Comparison of ENCODE assay signal across 11 mouse cellular contexts in genomic region chr9:22750779-22751545, GRCm38 (mm10).
A peak's percentile ranks its signal among the peaks of the same experiment; 100 is the strongest.
DNase-seq lines count a peak whose midpoint lies in the region.
"Had no signal": no experiment of that assay in that cellular context is flagged by ENCODE, and none has a peak within 500 bp of the region (broad histone marks: within the 10 kb centered on the region; RNA-seq: fewer than 3 reads in every experiment).

No protein-coding gene starts in this region.

- intact Hi-C loops in left cerebral cortex, postnatal 4 days (cut with DNase I): no loop called here
- intact Hi-C loops in left cerebral cortex, postnatal 25 days (cut with DNase I): no loop called here
- intact Hi-C loops in heart, postnatal 25 days (cut with DNase I): no loop called here

- 86% methylated on average over 17 of the region's 17 CpGs for WGBS in forebrain, embryonic 10.5 days

- peaks cover 36% of the 10 kb centered on the region for H3K4me1 ChIP-seq in forebrain, embryonic 10.5 days
- H3K4me1 ChIP-seq: liver, embryonic 15.5 days; midbrain, embryonic 15.5 days had no signal

- no peaks in the 10 kb centered on the region for H3K36me3 ChIP-seq in forebrain, embryonic 10.5 days (replicated peaks)
- H3K36me3 ChIP-seq: liver, embryonic 15.5 days; midbrain, embryonic 15.5 days had no signal

- no peak overlapping the region for H3K4me3 ChIP-seq in forebrain, embryonic 10.5 days
- H3K4me3 ChIP-seq: liver, embryonic 15.5 days; midbrain, embryonic 15.5 days had no signal

- H3K27ac ChIP-seq in forebrain, embryonic 10.5 days: no peak overlapping the region
- H3K27ac ChIP-seq: liver, embryonic 15.5 days; midbrain, embryonic 15.5 days had no signal

- DNase-seq in left cerebral cortex, postnatal 4 days: peak; percentile 58
- no peak for DNase-seq in left cerebral cortex, postnatal 25 days (ENCODE audit: low spot score in 2 of 2)
- DNase-seq in gastrocnemius, adult 18-20 months (ENCODE audit: low spot score): peak; percentile 19
- DNase-seq in heart, postnatal 25 days (ENCODE audit: low spot score): peak; percentile 8
- peak; percentile 5 for DNase-seq in ovary, postnatal 10 days (ENCODE audit: low spot score)
- DNase-seq in forebrain, embryonic 10.5 days (ENCODE audit: extremely low spot score, low spot score): no peak
- no peak for DNase-seq in embryo, embryonic 11 days
- DNase-seq in spleen, adult 18-20 months: no peak
- DNase-seq: cerebellum, adult 9-10 months had no signal

- H3K9me3 ChIP-seq in forebrain, embryonic 10.5 days: no peaks in the 10 kb centered on the region
- H3K9me3 ChIP-seq: liver, embryonic 15.5 days; midbrain, embryonic 15.5 days had no signal

- peaks cover 27% of the 10 kb centered on the region for H3K27me3 ChIP-seq in forebrain, embryonic 10.5 days (ENCODE audit: poor library complexity, severe bottlenecking)
- H3K27me3 ChIP-seq: liver, embryonic 15.5 days; midbrain, embryonic 15.5 days had no signal

Comparison
In these comparisons a context has a peak if more than half of its experiments do, and no peak if none do; other contexts are left out.
1. DNase-seq: peak in left cerebral cortex, postnatal 4 days (single experiment), gastrocnemius, adult 18-20 months (single experiment), heart, postnatal 25 days (single experiment) and ovary, postnatal 10 days (single experiment); none in left cerebral cortex, postnatal 25 days (0 of 2), forebrain, embryonic 10.5 days (single experiment), embryo, embryonic 11 days (single experiment) and spleen, adult 18-20 months (0 of 2).